Mouse (Mus musculus): ENCODE data around the gene 5730409E04Rik. TPM values are rescaled to one million over a fixed set of nuclear protein-coding genes. Genes with fewer than 3 reads are reported as not detected.

The 5730409E04Rik gene
- 1.8 TPM for polyA plus RNA-seq (2014; fragmentation: Illumina TruSeq; extraction: RNeasy Lipid Tissue Mini Kit (QIAGEN cat#74804); ENCODE audit: low read depth, low replicate concordance)

GRCm38 (mm10) chr4:126609606-126610181, at the start of gene 5730409E04Rik:
Gene 5730409E04Rik, plus strand, starts transcription at chr4:126609818.

Other genes starting within 250 kb of the 5730409E04Rik start
- 11.9 TPM for gene Ago3, start 180.3 kb upstream of the 5730409E04Rik start, polyA plus RNA-seq (2014; fragmentation: Illumina TruSeq; extraction: RNeasy Lipid Tissue Mini Kit (QIAGEN cat#74804); ENCODE audit: low read depth, low replicate concordance)
- 2.9 TPM for gene Ago1, start 141.2 kb upstream of the 5730409E04Rik start, polyA plus RNA-seq (2014; fragmentation: Illumina TruSeq; extraction: RNeasy Lipid Tissue Mini Kit (QIAGEN cat#74804); ENCODE audit: low read depth, low replicate concordance)
- 14.2 TPM for gene Ago4, start 76.3 kb upstream of the 5730409E04Rik start, polyA plus RNA-seq (2014; fragmentation: Illumina TruSeq; extraction: RNeasy Lipid Tissue Mini Kit (QIAGEN cat#74804); ENCODE audit: low read depth, low replicate concordance)
- gene Clspn, start 52.9 kb upstream of the 5730409E04Rik start, polyA plus RNA-seq (2014; fragmentation: Illumina TruSeq; extraction: RNeasy Lipid Tissue Mini Kit (QIAGEN cat#74804); ENCODE audit: low read depth, low replicate concordance) = 5.3 TPM
- gene Psmb2, start 67.8 kb downstream of the 5730409E04Rik start, polyA plus RNA-seq (2014; fragmentation: Illumina TruSeq; extraction: RNeasy Lipid Tissue Mini Kit (QIAGEN cat#74804); ENCODE audit: low read depth, low replicate concordance) = 33.5 TPM
- not detected for gene Tfap2e, start 126.4 kb downstream of the 5730409E04Rik start, polyA plus RNA-seq (2014; fragmentation: Illumina TruSeq; extraction: RNeasy Lipid Tissue Mini Kit (QIAGEN cat#74804); ENCODE audit: low read depth, low replicate concordance)
- gene Ncdn, start 143.6 kb downstream of the 5730409E04Rik start, polyA plus RNA-seq (2014; fragmentation: Illumina TruSeq; extraction: RNeasy Lipid Tissue Mini Kit (QIAGEN cat#74804); ENCODE audit: low read depth, low replicate concordance) = 0.15 TPM
- 7.3 TPM for gene AU040320, start 143.7 kb downstream of the 5730409E04Rik start, polyA plus RNA-seq (2014; fragmentation: Illumina TruSeq; extraction: RNeasy Lipid Tissue Mini Kit (QIAGEN cat#74804); ENCODE audit: low read depth, low replicate concordance)

All from testis, adult 10 weeks (tissue).